Mouse (Mus musculus) forebrain, embryonic 16.5 days (tissue): ENCODE measurements around the gene Rnf150. TPM values are rescaled to one million over a fixed set of nuclear protein-coding genes. Genes with fewer than 3 reads are reported as not detected.
A peak's percentile ranks its signal among the peaks of the same experiment; 100 is the strongest.

Experiments
- ATAC-seq: fragments of 200-750 bp; cut with Nextera tagmentation; 2 replicates; pipeline ENCODE4 v1.8.0; 2017; ENCODE audit warnings: mild to moderate bottlenecking, moderate library complexity
- H3K27ac ChIP-seq: fragments of 300-500 bp; sonication (generic); 2 replicates; pipeline ENCODE4 v1.5.1; 2014; ENCODE audit warnings: low read length, control low read depth
- H3K27me3 ChIP-seq: fragments of 300-500 bp; sonication (generic); replicated peaks from 2 replicates; pipeline ENCODE4 v1.6.1; 2014; ENCODE audit warnings: low read length; ENCODE audit not compliant: control insufficient read depth, insufficient read depth
- H3K36me3 ChIP-seq: fragments of 300-500 bp; sonication (generic); 2 replicates; pipeline ENCODE4 v1.6.1; 2014; ENCODE audit not compliant: control insufficient read depth, insufficient read depth
- H3K4me1 ChIP-seq: fragments of 300-500 bp; sonication (generic); replicated peaks from 2 replicates; pipeline ENCODE4 v1.6.1; 2014; ENCODE audit warnings: low read length; ENCODE audit not compliant: control insufficient read depth, insufficient read depth
- H3K4me2 ChIP-seq: fragments of 300-500 bp; sonication (generic); 2 replicates; pipeline ENCODE4 v1.6.1; 2014; ENCODE audit warnings: mild to moderate bottlenecking, low read length, control low read depth
- H3K4me3 ChIP-seq: fragments of 300-500 bp; sonication (generic); replicated peaks from 2 replicates; pipeline ENCODE4 v1.5.1; 2014; ENCODE audit warnings: mild to moderate bottlenecking, low read length, control low read depth
- H3K9ac ChIP-seq: fragments of 300-500 bp; sonication (generic); replicated peaks from 2 replicates; pipeline ENCODE4 v1.6.1; 2014; ENCODE audit warnings: low read depth, low read length, control low read depth
- H3K9me3 ChIP-seq: fragments of 300-500 bp; sonication (generic); 2 replicates; pipeline ENCODE4 v1.6.1; 2016; ENCODE audit warnings: low read length; ENCODE audit not compliant: control insufficient read depth
- WGBS: fragments of 180-500 bp; shearing (Covaris S2); extraction: QIAGEN DNeasy Blood & Tissue Kit; methylation state at CpG from one replicate; pipeline ENCODE4 v1.1.7; 2014; 5-methylcytosine and 5-hydroxymethylcytosine counted together
- polyA plus RNA-seq: library from polyadenylated mRNA; unstranded; fragments of >200 nt; fragmentation: Nextera tagmentation; extraction: Ambion mirVana; gene quantifications from 2 replicates; pipeline ENCODE4 v1.2.1, GENCODE M21; 2015

Rnf150 gene
- polyA plus RNA-seq, 1 experiment from 2014 or later = 2.0 TPM

DNA sequence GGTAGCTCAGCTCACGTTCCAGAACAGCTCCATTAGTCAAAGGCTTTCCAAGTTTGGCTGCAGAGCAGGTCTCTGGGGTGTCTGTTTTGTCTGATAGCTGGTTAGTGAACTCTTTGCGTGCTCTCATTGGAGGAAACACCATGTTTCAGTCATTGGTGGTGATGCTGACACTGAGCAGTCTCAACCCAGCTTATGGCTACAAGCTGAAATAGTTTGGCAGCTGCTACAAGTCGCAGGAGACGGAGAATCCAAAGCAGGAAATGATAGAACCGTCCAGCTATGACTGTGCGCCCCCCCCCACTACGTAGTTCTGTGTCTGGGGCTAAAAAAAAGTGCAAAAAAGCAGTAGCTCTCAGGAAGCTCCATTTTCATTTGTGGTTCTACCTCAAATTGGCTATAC lies 12.0 kb downstream of the Rnf150 start:
- ATAC-seq = no peak
- Histone ChIP-seq H3K4me3 (no peak overlapping the region), H3K9me3 (no peaks in the 10 kb centered on the region), H3K4me1 (no peaks in the 10 kb centered on the region), H3K4me2 (no peak overlapping the region), H3K27me3 (no peaks in the 10 kb centered on the region), H3K36me3 (no peaks in the 10 kb centered on the region), H3K27ac (no peak overlapping the region), H3K9ac (no peak overlapping the region)
- WGBS = 84% methylated on average over 7 of the region's 7 CpGs

DNA sequence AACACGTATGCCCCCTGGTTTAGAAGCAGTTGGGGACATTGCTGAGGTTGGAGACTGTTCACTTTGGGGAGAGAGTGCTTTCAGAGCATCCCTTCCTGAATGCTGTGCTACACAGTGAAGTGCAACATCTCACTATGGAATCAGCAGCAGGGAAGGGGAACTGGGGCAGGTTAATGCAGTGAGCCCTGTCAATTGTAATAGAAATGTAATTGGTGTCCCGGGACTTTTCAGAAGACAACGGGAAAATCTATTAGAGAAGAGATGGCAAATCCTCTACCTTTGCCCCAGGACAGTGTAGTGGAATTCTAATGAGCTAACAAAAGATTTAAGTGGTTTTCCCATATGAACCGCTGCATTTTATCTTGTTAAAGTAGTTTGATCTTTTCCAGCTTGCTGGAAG lies 21.3 kb downstream of the Rnf150 start:
- no peak overlapping the region for H3K4me2 ChIP-seq
- no peaks in the 10 kb centered on the region; the same call in 1 of the 2 replicates for H3K4me1 ChIP-seq
- ATAC-seq = 0 out of 2 replicates have a peak, but pooled peaks have one; percentile 20
- H3K9me3 ChIP-seq = no peaks in the 10 kb centered on the region
- no peak overlapping the region for H3K27ac ChIP-seq
- no peaks in the 10 kb centered on the region for H3K27me3 ChIP-seq
- WGBS = 69% methylated on average over 4 of the region's 4 CpGs
- H3K9ac ChIP-seq = no peak overlapping the region
- H3K4me3 ChIP-seq = no peak overlapping the region
- no peaks in the 10 kb centered on the region for H3K36me3 ChIP-seq

GRCm38 (mm10) chr8:82887234-82887633 lies 24.1 kb downstream of the Rnf150 start:
- H3K9ac ChIP-seq = no peak overlapping the region

DNA sequence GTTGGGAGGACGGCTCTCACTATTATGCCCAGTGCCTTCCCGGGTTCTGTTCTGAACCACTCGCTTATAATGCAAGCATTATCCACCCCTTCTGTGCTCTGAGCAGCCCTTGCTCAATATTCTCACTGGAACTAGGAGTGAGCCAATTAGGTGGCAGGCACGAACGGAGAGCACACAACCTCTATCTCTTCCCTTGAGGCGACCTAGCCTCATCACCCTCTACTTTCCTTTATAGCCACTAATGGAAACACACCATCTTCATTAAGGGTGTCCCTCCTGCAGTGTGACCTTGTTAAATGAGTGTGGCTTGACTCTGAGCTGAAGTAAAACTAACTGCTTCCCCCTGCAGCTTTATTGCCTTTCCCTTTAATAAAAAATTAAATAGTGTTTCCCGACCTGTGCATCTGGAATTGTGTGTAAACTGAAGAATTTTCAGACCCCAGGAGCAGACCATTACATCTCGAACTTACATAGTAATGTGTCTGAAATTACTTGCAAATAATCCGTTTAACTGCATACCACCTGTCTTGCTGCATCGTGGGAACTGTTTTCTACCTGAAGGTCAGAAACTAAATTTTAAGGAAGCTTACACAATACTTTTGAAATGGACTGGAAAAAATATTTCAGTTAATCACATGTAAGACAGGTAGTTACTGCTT lies 26.0 kb downstream of the Rnf150 start:
- Histone ChIP-seq H3K4me1 (no peaks in the 10 kb centered on the region; the same call in 1 of the 2 replicates), H3K9ac (no peak overlapping the region), H3K4me3 (no peak overlapping the region), H3K36me3 (no peaks in the 10 kb centered on the region), H3K9me3 (no peaks in the 10 kb centered on the region), H3K4me2 (no peak overlapping the region), H3K27ac (no peak overlapping the region), H3K27me3 (no peaks in the 10 kb centered on the region)
- 68% methylated on average over 10 of the region's 10 CpGs for WGBS
- ATAC-seq = no peak

More at GRCm38 (mm10) chr8:82887234-82887633, 24.1 kb downstream of the Rnf150 start:
- no peaks in the 10 kb centered on the region; the same call in 1 of the 2 replicates for H3K4me1 ChIP-seq
- no peak for ATAC-seq
- no peaks in the 10 kb centered on the region for H3K9me3 ChIP-seq
- no peak overlapping the region for H3K4me2 ChIP-seq
- H3K36me3 ChIP-seq = no peaks in the 10 kb centered on the region
- H3K27ac ChIP-seq = no peak overlapping the region
- H3K4me3 ChIP-seq = no peak overlapping the region
- H3K27me3 ChIP-seq = no peaks in the 10 kb centered on the region
- 89% methylated on average over 4 of the region's 4 CpGs for WGBS

DNA sequence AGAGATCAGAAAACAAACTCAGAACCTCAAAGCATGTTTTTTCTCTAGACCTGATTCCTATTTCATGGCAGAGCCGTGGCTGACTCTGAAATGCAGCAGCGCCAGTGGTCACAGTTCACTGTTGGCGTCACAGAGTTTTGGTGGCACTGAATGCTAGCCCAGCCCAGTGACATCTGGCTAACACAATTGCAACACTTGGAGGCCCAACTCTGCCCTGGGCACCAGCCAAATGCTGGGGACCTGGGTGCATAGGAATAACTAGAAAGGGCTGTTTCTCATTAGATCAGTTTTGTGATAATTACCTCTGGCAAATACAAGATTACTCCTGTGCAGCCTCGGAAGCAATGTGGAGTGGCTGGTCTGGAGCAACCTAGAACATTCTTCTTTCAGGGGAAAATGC lies 31.9 kb downstream of the Rnf150 start:
- no peaks in the 10 kb centered on the region for H3K36me3 ChIP-seq
- no peak overlapping the region for H3K4me2 ChIP-seq
- no peak overlapping the region for H3K9ac ChIP-seq
- H3K27me3 ChIP-seq = no peaks in the 10 kb centered on the region
- no peak for ATAC-seq
- no peaks in the 10 kb centered on the region for H3K9me3 ChIP-seq
- no peak overlapping the region for H3K27ac ChIP-seq
- H3K4me3 ChIP-seq = no peak overlapping the region
- 72% methylated on average over 4 of the region's 4 CpGs for WGBS
- H3K4me1 ChIP-seq = no peaks in the 10 kb centered on the region

GRCm38 (mm10) chr8:82896796-82897195 lies 33.6 kb downstream of the Rnf150 start:
- WGBS = 92% methylated on average over 2 of the region's 2 CpGs
- no peak overlapping the region for H3K4me3 ChIP-seq
- H3K27ac ChIP-seq = no peak overlapping the region
- H3K9ac ChIP-seq = no peak overlapping the region
- no peaks in the 10 kb centered on the region for H3K36me3 ChIP-seq
- ATAC-seq = no peak
- no peaks in the 10 kb centered on the region for H3K9me3 ChIP-seq
- H3K27me3 ChIP-seq = no peaks in the 10 kb centered on the region
- H3K4me2 ChIP-seq = no peak overlapping the region
- H3K4me1 ChIP-seq = no peaks in the 10 kb centered on the region

- Histone ChIP-seq H3K4me3 (no peak overlapping the region), H3K36me3 (no peaks in the 10 kb centered on the region), H3K4me2 (no peak overlapping the region), H3K4me1 (no peaks in the 10 kb centered on the region), H3K27ac (no peak overlapping the region), H3K27me3 (no peaks in the 10 kb centered on the region), H3K9me3 (no peaks in the 10 kb centered on the region), H3K9ac (no peak overlapping the region)
- 94% methylated on average over 3 of the region's 3 CpGs for WGBS
- no peak for ATAC-seq
These were observed 34.7 kb downstream of the Rnf150 start for GRCm38 (mm10) chr8:82897628-82898458.

DNA sequence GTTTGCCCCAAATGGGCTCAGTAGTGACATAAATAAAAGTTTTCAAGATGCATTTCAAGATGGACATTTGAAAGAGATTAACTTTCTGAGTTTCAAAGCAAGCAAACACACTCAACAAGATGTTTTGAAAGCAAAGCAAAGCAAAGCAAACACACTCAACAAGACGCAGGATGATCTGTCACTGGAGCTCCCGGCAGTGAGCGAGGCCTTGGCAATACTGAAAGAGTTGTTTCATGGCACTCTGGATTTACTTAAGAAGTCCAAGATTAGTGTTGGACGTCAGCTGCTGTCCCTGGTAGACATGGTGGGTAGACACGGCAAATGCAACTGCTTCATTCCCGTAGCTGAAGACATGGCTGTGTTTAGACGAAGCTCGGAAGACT lies 35.3 kb downstream of the Rnf150 start:
- WGBS = 88% methylated on average over 8 of the region's 8 CpGs
- H3K4me1 ChIP-seq = no peaks in the 10 kb centered on the region
- no peak for ATAC-seq
- H3K4me2 ChIP-seq = no peak overlapping the region
- H3K27me3 ChIP-seq = no peaks in the 10 kb centered on the region
- no peaks in the 10 kb centered on the region for H3K36me3 ChIP-seq
- H3K27ac ChIP-seq = no peak overlapping the region
- no peak overlapping the region for H3K9ac ChIP-seq
- H3K4me3 ChIP-seq = no peak overlapping the region
- no peaks in the 10 kb centered on the region for H3K9me3 ChIP-seq

DNA sequence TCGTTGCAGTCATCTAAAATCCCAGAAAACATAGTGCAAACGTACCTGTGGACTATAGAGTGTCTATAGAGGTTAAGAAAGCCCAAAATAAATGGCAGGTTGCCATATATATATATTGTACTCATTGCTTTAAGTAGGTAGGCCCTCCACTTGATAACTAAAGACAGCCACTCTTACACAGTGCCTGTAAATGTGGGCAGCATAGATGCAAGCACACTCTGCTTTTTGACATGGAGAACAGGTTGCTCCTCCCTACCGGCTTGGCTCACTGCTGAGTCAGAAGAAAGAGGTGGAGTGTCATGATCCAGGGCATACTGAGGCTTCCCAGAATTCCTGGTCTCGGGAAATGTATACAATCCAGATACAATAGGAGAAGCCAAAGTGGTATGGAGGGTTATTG lies 37.8 kb downstream of the Rnf150 start:
- H3K36me3 ChIP-seq = no peaks in the 10 kb centered on the region
- H3K4me3 ChIP-seq = no peak overlapping the region
- H3K9me3 ChIP-seq = no peaks in the 10 kb centered on the region
- 69% methylated on average over 4 of the region's 4 CpGs for WGBS
- no peaks in the 10 kb centered on the region for H3K4me1 ChIP-seq
- no peak for ATAC-seq
- no peaks in the 10 kb centered on the region for H3K27me3 ChIP-seq
- H3K4me2 ChIP-seq = no peak overlapping the region
- no peak overlapping the region for H3K9ac ChIP-seq
- H3K27ac ChIP-seq = no peak overlapping the region
